Mouse (Mus musculus): ENCODE data around the gene Rpl23a. TPM values are rescaled to one million over a fixed set of nuclear protein-coding genes. Genes with fewer than 3 reads are reported as not detected.
A peak's percentile ranks its signal among the peaks of the same experiment; 100 is the strongest.

Rpl23a gene
- polyA plus RNA-seq, 1 experiment from 2014 or later = 951 TPM

GRCm38 (mm10) chr11:78207190-78207589 lies 23.8 kb upstream of the Rpl23a start:
- H3K4me1 ChIP-seq (ENCODE audit: control insufficient read depth, insufficient read depth, low read length) = peaks cover 10% of the 10 kb centered on the region; the same call in 1 of the 2 replicates
- no peak overlapping the region for H3K27ac ChIP-seq (ENCODE audit: low read depth, low read length)
- ATAC-seq (ENCODE audit: low read depth) = no peak
- no peak overlapping the region for H3K4me2 ChIP-seq (ENCODE audit: low read depth, low read length)
- peaks cover 67% of the 10 kb centered on the region for H3K36me3 ChIP-seq (ENCODE audit: control insufficient read depth, insufficient read depth, low read length)
- H3K27me3 ChIP-seq (ENCODE audit: control insufficient read depth, insufficient read depth, low read length) = no peaks in the 10 kb centered on the region
- 57% methylated on average over 7 of the region's 7 CpGs for WGBS
- no peaks in the 10 kb centered on the region for H3K9me3 ChIP-seq (ENCODE audit: control insufficient read depth, low read length)
- H3K4me3 ChIP-seq (ENCODE audit: low read depth, low read length) = no peak overlapping the region
- no peak overlapping the region for H3K9ac ChIP-seq (replicated peaks; ENCODE audit: low read depth, low read length)

GRCm38 (mm10) chr11:78205361-78206206 lies 22.2 kb upstream of the Rpl23a start:
- H3K36me3 ChIP-seq (ENCODE audit: control insufficient read depth, insufficient read depth, low read length) = peaks cover 51% of the 10 kb centered on the region
- H3K27me3 ChIP-seq (ENCODE audit: control insufficient read depth, insufficient read depth, low read length) = no peaks in the 10 kb centered on the region
- H3K27ac ChIP-seq (ENCODE audit: low read depth, low read length) = peak overlapping the region; percentile 80
- no peak overlapping the region for H3K4me3 ChIP-seq (ENCODE audit: low read depth, low read length)
- 8% methylated on average over 13 of the region's 13 CpGs for WGBS
- H3K4me1 ChIP-seq (ENCODE audit: control insufficient read depth, insufficient read depth, low read length) = peaks cover 10% of the 10 kb centered on the region; the same call in 1 of the 2 replicates
- H3K4me2 ChIP-seq (ENCODE audit: low read depth, low read length) = no peak overlapping the region
- no peaks in the 10 kb centered on the region for H3K9me3 ChIP-seq (ENCODE audit: control insufficient read depth, low read length)
- H3K9ac ChIP-seq (replicated peaks; ENCODE audit: low read depth, low read length) = 0 out of 2 replicates have a peak overlapping the region, but pooled peaks have one; percentile 34
- ATAC-seq (ENCODE audit: low read depth) = peak; percentile 57; the same call in 1 of the 2 replicates

- ATAC-seq (ENCODE audit: low read depth) = no peak
- Histone ChIP-seq H3K4me3 (ENCODE audit: low read depth, low read length) (no peak overlapping the region), H3K4me1 (ENCODE audit: control insufficient read depth, insufficient read depth, low read length) (peaks cover 10% of the 10 kb centered on the region; the same call in 1 of the 2 replicates), H3K9ac (replicated peaks; ENCODE audit: low read depth, low read length) (no peak overlapping the region), H3K27ac (ENCODE audit: low read depth, low read length) (peak overlapping the region; percentile 80), H3K4me2 (ENCODE audit: low read depth, low read length) (no peak overlapping the region), H3K27me3 (ENCODE audit: control insufficient read depth, insufficient read depth, low read length) (no peaks in the 10 kb centered on the region), H3K9me3 (ENCODE audit: control insufficient read depth, low read length) (no peaks in the 10 kb centered on the region), H3K36me3 (ENCODE audit: control insufficient read depth, insufficient read depth, low read length) (peaks cover 39% of the 10 kb centered on the region)
- 45% methylated on average over 6 of the region's 6 CpGs for WGBS
Observed at GRCm38 (mm10) chr11:78204287-78204686, 20.9 kb upstream of the Rpl23a start.

GRCm38 (mm10) chr11:78202372-78202771 lies 19.0 kb upstream of the Rpl23a start:
- Histone ChIP-seq H3K9ac (replicated peaks; ENCODE audit: low read depth, low read length) (no peak overlapping the region), H3K4me3 (ENCODE audit: low read depth, low read length) (no peak overlapping the region), H3K27me3 (ENCODE audit: control insufficient read depth, insufficient read depth, low read length) (no peaks in the 10 kb centered on the region), H3K4me1 (ENCODE audit: control insufficient read depth, insufficient read depth, low read length) (peaks cover 10% of the 10 kb centered on the region; the same call in 1 of the 2 replicates), H3K9me3 (ENCODE audit: control insufficient read depth, low read length) (no peaks in the 10 kb centered on the region), H3K36me3 (ENCODE audit: control insufficient read depth, insufficient read depth, low read length) (peaks cover 19% of the 10 kb centered on the region), H3K4me2 (ENCODE audit: low read depth, low read length) (no peak overlapping the region), H3K27ac (ENCODE audit: low read depth, low read length) (no peak overlapping the region)
- ATAC-seq (ENCODE audit: low read depth) = no peak
- 90% methylated on average over 3 of the region's 3 CpGs for WGBS

- Histone ChIP-seq H3K4me1 (ENCODE audit: control insufficient read depth, insufficient read depth, low read length) (no peaks in the 10 kb centered on the region; the same call in 1 of the 2 replicates), H3K4me3 (ENCODE audit: low read depth, low read length) (peak overlapping the region; percentile 18), H3K27me3 (ENCODE audit: control insufficient read depth, insufficient read depth, low read length) (no peaks in the 10 kb centered on the region), H3K27ac (ENCODE audit: low read depth, low read length) (no peak overlapping the region), H3K9me3 (ENCODE audit: control insufficient read depth, low read length) (no peaks in the 10 kb centered on the region), H3K4me2 (ENCODE audit: low read depth, low read length) (peak overlapping the region; percentile 28), H3K9ac (replicated peaks; ENCODE audit: low read depth, low read length) (no peak overlapping the region), H3K36me3 (ENCODE audit: control insufficient read depth, insufficient read depth, low read length) (peaks cover 12% of the 10 kb centered on the region; the same call in 1 of the 2 replicates)
- ATAC-seq (ENCODE audit: low read depth) = no peak
- WGBS = 68% methylated on average over 23 of the region's 23 CpGs
Observed at GRCm38 (mm10) chr11:78195101-78195863, 11.9 kb upstream of the Rpl23a start.

GRCm38 (mm10) chr11:78194411-78195100 lies 11.2 kb upstream of the Rpl23a start:
- Histone ChIP-seq H3K4me1 (ENCODE audit: control insufficient read depth, insufficient read depth, low read length) (peaks cover 4% of the 10 kb centered on the region; the same call in 1 of the 2 replicates), H3K9ac (replicated peaks; ENCODE audit: low read depth, low read length) (no peak overlapping the region), H3K4me2 (ENCODE audit: low read depth, low read length) (peak overlapping the region; percentile 28), H3K9me3 (ENCODE audit: control insufficient read depth, low read length) (no peaks in the 10 kb centered on the region), H3K27me3 (ENCODE audit: control insufficient read depth, insufficient read depth, low read length) (no peaks in the 10 kb centered on the region), H3K4me3 (ENCODE audit: low read depth, low read length) (peak overlapping the region; percentile 18), H3K27ac (ENCODE audit: low read depth, low read length) (no peak overlapping the region), H3K36me3 (ENCODE audit: control insufficient read depth, insufficient read depth, low read length) (peaks cover 12% of the 10 kb centered on the region; the same call in 1 of the 2 replicates)
- ATAC-seq (ENCODE audit: low read depth) = peak; percentile 32; the same call in 1 of the 2 replicates
- WGBS = 7% methylated on average over 30 of the region's 30 CpGs

GRCm38 (mm10) chr11:78193113-78193512 lies 9.7 kb upstream of the Rpl23a start, which contains the start of gene Proca1:
Gene Proca1 (plus strand): TSS chr11:78193392.
- Histone ChIP-seq H3K4me2 (ENCODE audit: low read depth, low read length) (peak within 1 kb of the TSS; percentile 28; the same call in 1 of the 2 replicates), H3K4me3 (ENCODE audit: low read depth, low read length) (no peak within 1 kb of the TSS), H3K36me3 (ENCODE audit: control insufficient read depth, insufficient read depth, low read length) (peaks cover 12% of the 10 kb centered on the region; the same call in 1 of the 2 replicates), H3K4me1 (ENCODE audit: control insufficient read depth, insufficient read depth, low read length) (peaks cover 4% of the 10 kb centered on the region; the same call in 1 of the 2 replicates), H3K27ac (ENCODE audit: low read depth, low read length) (no peak within 1 kb of the TSS), H3K27me3 (ENCODE audit: control insufficient read depth, insufficient read depth, low read length) (no peaks in the 10 kb centered on the region), H3K9ac (replicated peaks; ENCODE audit: low read depth, low read length) (no peak within 1 kb of the TSS), H3K9me3 (ENCODE audit: control insufficient read depth, low read length) (no peaks in the 10 kb centered on the region)
- no peak for ATAC-seq (ENCODE audit: low read depth)
- WGBS = 88% methylated on average over 1 of the region's 1 CpGs

GRCm38 (mm10) chr11:78190041-78190440 lies 6.7 kb upstream of the Rpl23a start:
- Histone ChIP-seq H3K4me3 (ENCODE audit: low read depth, low read length) (peak overlapping the region; percentile 69), H3K9ac (replicated peaks; ENCODE audit: low read depth, low read length) (no peak overlapping the region), H3K27me3 (ENCODE audit: control insufficient read depth, insufficient read depth, low read length) (no peaks in the 10 kb centered on the region), H3K27ac (ENCODE audit: low read depth, low read length) (peak overlapping the region; percentile 94), H3K4me1 (ENCODE audit: control insufficient read depth, insufficient read depth, low read length) (peaks cover 4% of the 10 kb centered on the region; the same call in 1 of the 2 replicates), H3K9me3 (ENCODE audit: control insufficient read depth, low read length) (no peaks in the 10 kb centered on the region), H3K4me2 (ENCODE audit: low read depth, low read length) (peak overlapping the region; percentile 42), H3K36me3 (ENCODE audit: control insufficient read depth, insufficient read depth, low read length) (peaks cover 12% of the 10 kb centered on the region; the same call in 1 of the 2 replicates)
- 75% methylated on average over 6 of the region's 6 CpGs for WGBS
- ATAC-seq (ENCODE audit: low read depth) = no peak
